Mouse (Mus musculus) neural tube, embryonic 14.5 days (tissue): ENCODE results near the gene Lsm14b. TPM values are rescaled to one million over a fixed set of nuclear protein-coding genes. Genes with fewer than 3 reads are reported as not detected.

ENCODE experiments used
- ATAC-seq: fragments of 200-750 bp; cut with Nextera tagmentation; 2 replicates; pipeline ENCODE4 v1.8.0; 2017; ENCODE audit warnings: low read depth, mild to moderate bottlenecking, moderate TSS enrichment, moderate library complexity
- H3K27ac ChIP-seq: fragments of 300-500 bp; sonication (generic); 2 replicates; pipeline ENCODE4 v1.5.1; 2014; ENCODE audit warnings: low read depth, mild to moderate bottlenecking, control low read depth, low read length, moderate library complexity, mixed read lengths
- H3K27me3 ChIP-seq: fragments of 300-500 bp; sonication (generic); 2 replicates; pipeline ENCODE4 v1.6.1; 2014; ENCODE audit warnings: low read length; ENCODE audit not compliant: control insufficient read depth, insufficient read depth
- H3K36me3 ChIP-seq: fragments of 300-500 bp; sonication (generic); 2 replicates; pipeline ENCODE4 v1.6.1; 2014; ENCODE audit warnings: low read length, mixed read lengths; ENCODE audit not compliant: control insufficient read depth, insufficient read depth
- H3K4me1 ChIP-seq: fragments of 300-500 bp; sonication (generic); 2 replicates; pipeline ENCODE4 v1.6.1; 2014; ENCODE audit warnings: low read length; ENCODE audit not compliant: control insufficient read depth, insufficient read depth
- H3K4me2 ChIP-seq: fragments of 300-500 bp; sonication (generic); 2 replicates; pipeline ENCODE4 v1.6.1; 2014; ENCODE audit warnings: mild to moderate bottlenecking, low read depth, low read length, control low read depth
- H3K4me3 ChIP-seq: fragments of 300-500 bp; sonication (generic); 2 replicates; pipeline ENCODE4 v1.5.1; 2014; ENCODE audit warnings: low read depth, low read length, control low read depth, mixed read lengths
- H3K9ac ChIP-seq: fragments of 300-500 bp; sonication (generic); replicated peaks from 2 replicates; pipeline ENCODE4 v1.6.1; 2014; ENCODE audit warnings: low read depth, mild to moderate bottlenecking, control low read depth, low read length, mixed read lengths
- H3K9me3 ChIP-seq: fragments of 300-500 bp; sonication (generic); 2 replicates; pipeline ENCODE4 v1.6.1; 2016; ENCODE audit warnings: low read length; ENCODE audit not compliant: control insufficient read depth
- WGBS: fragments of 180-500 bp; shearing (Covaris S2); extraction: QIAGEN DNeasy Blood & Tissue Kit; methylation state at CpG from one replicate; pipeline ENCODE4 v1.1.7; 2014; 5-methylcytosine and 5-hydroxymethylcytosine counted together
- polyA plus RNA-seq: library from polyadenylated mRNA; unstranded; fragments of >200 nt; fragmentation: Nextera tagmentation; extraction: Ambion mirVana; gene quantifications from 2 replicates; pipeline ENCODE4 v1.2.1, GENCODE M21; 2014

The Lsm14b gene
- 14.1 and 17.3 TPM in 2 replicates for polyA plus RNA-seq

- WGBS, result 1% methylated on average over 54 of the region's 80 CpGs
- Histone ChIP-seq H3K4me1 (peaks cover 31% of the 10 kb centered on the region), H3K4me2 (peak within 1 kb of the TSS; percentile 99), H3K4me3 (peak within 1 kb of the TSS; percentile 96), H3K36me3 (peaks cover 16% of the 10 kb centered on the region; the same call in 1 of the 2 replicates), H3K9ac (peak within 1 kb of the TSS; percentile 96), H3K27me3 (no peaks in the 10 kb centered on the region), H3K9me3 (no peaks in the 10 kb centered on the region), H3K27ac (peak within 1 kb of the TSS; percentile 97)
- ATAC-seq, result peak; percentile 96
Observed at GRCm38 (mm10) chr2:180024401-180025098, at the start of gene Lsm14b. Lsm14b (plus strand) TSS chr2:180024987.

- H3K4me2 ChIP-seq, result peak overlapping the region; percentile 16; the same call in 1 of the 2 replicates
- H3K4me3 ChIP-seq, result peak overlapping the region; percentile 59
- no peaks in the 10 kb centered on the region for H3K27me3 ChIP-seq
- no peak for ATAC-seq
- peak overlapping the region; percentile 83 for H3K9ac ChIP-seq
- H3K9me3 ChIP-seq, result no peaks in the 10 kb centered on the region
- WGBS, result 0% methylated on average over 17 of the region's 82 CpGs
- H3K4me1 ChIP-seq, result peaks cover 27% of the 10 kb centered on the region
- H3K27ac ChIP-seq, result peak overlapping the region; percentile 96; the same call in 1 of the 2 replicates
- no peaks in the 10 kb centered on the region for H3K36me3 ChIP-seq
Observed at GRCm38 (mm10) chr2:179975851-179976250, 48.9 kb upstream of the Lsm14b start.

- 0% methylated on average over 28 of the region's 54 CpGs for WGBS
- Histone ChIP-seq H3K4me3 (peak overlapping the region; percentile 59), H3K36me3 (no peaks in the 10 kb centered on the region), H3K9ac (peak overlapping the region; percentile 83), H3K9me3 (no peaks in the 10 kb centered on the region), H3K27me3 (no peaks in the 10 kb centered on the region), H3K4me1 (peaks cover 27% of the 10 kb centered on the region), H3K27ac (peak overlapping the region; percentile 96), H3K4me2 (peak overlapping the region; percentile 16; the same call in 1 of the 2 replicates)
- no peak; the same call in 1 of the 2 replicates for ATAC-seq
Observed at GRCm38 (mm10) chr2:179976295-179976627, 48.5 kb upstream of the Lsm14b start.

- Histone ChIP-seq H3K4me3 (peak within 1 kb of the TSS; percentile 59), H3K9me3 (no peaks in the 10 kb centered on the region), H3K9ac (peak within 1 kb of the TSS; percentile 83), H3K36me3 (no peaks in the 10 kb centered on the region), H3K27me3 (no peaks in the 10 kb centered on the region), H3K4me2 (peak within 1 kb of the TSS; percentile 100), H3K4me1 (peaks cover 27% of the 10 kb centered on the region), H3K27ac (peak within 1 kb of the TSS; percentile 96)
- ATAC-seq, result peak; percentile 95
- under 1% methylated on average over 43 of the region's 84 CpGs for WGBS
Observed at GRCm38 (mm10) chr2:179976628-179977343, 48.0 kb upstream of the Lsm14b start, which contains the start of gene Taf4. Taf4 (minus strand) TSS chr2:179976646.

GRCm38 (mm10) chr2:179977344-179978025, 47.3 kb upstream of the Lsm14b start:
- Histone ChIP-seq H3K9me3 (no peaks in the 10 kb centered on the region), H3K4me2 (peak overlapping the region; percentile 63), H3K27me3 (no peaks in the 10 kb centered on the region), H3K4me1 (peaks cover 27% of the 10 kb centered on the region), H3K27ac (peak overlapping the region; percentile 22; the same call in 1 of the 2 replicates), H3K4me3 (peak overlapping the region; percentile 59), H3K36me3 (no peaks in the 10 kb centered on the region), H3K9ac (peak overlapping the region; percentile 62)
- WGBS, result 7% methylated on average over 10 of the region's 10 CpGs
- ATAC-seq, result no peak

GRCm38 (mm10) chr2:179978250-179978649, 46.5 kb upstream of the Lsm14b start:
- H3K9me3 ChIP-seq, result no peaks in the 10 kb centered on the region
- H3K27ac ChIP-seq, result no peak overlapping the region
- no peak overlapping the region for H3K4me3 ChIP-seq
- no peak for ATAC-seq
- H3K27me3 ChIP-seq, result no peaks in the 10 kb centered on the region
- H3K4me2 ChIP-seq, result no peak overlapping the region; the same call in 1 of the 2 replicates
- peaks cover 24% of the 10 kb centered on the region for H3K4me1 ChIP-seq
- 87% methylated on average over 3 of the region's 3 CpGs for WGBS
- H3K9ac ChIP-seq, result no peak overlapping the region
- no peaks in the 10 kb centered on the region for H3K36me3 ChIP-seq

- Histone ChIP-seq H3K4me2 (no peak overlapping the region), H3K9ac (no peak overlapping the region), H3K27ac (no peak overlapping the region), H3K4me1 (peaks cover 9% of the 10 kb centered on the region), H3K4me3 (no peak overlapping the region), H3K36me3 (no peaks in the 10 kb centered on the region), H3K27me3 (no peaks in the 10 kb centered on the region), H3K9me3 (no peaks in the 10 kb centered on the region)
- WGBS, result 56% methylated on average over 8 of the region's 8 CpGs
- ATAC-seq, result no peak
Observed at GRCm38 (mm10) chr2:179979836-179980235, 45.0 kb upstream of the Lsm14b start.

GRCm38 (mm10) chr2:179980616-179981015, 44.2 kb upstream of the Lsm14b start:
- H3K36me3 ChIP-seq, result no peaks in the 10 kb centered on the region
- no peaks in the 10 kb centered on the region for H3K27me3 ChIP-seq
- H3K4me1 ChIP-seq, result peaks cover 6% of the 10 kb centered on the region
- ATAC-seq, result no peak
- no peak overlapping the region for H3K4me2 ChIP-seq
- H3K4me3 ChIP-seq, result no peak overlapping the region
- no peak overlapping the region for H3K9ac ChIP-seq
- WGBS, result 65% methylated on average over 4 of the region's 4 CpGs
- no peaks in the 10 kb centered on the region for H3K9me3 ChIP-seq
- no peak overlapping the region for H3K27ac ChIP-seq
